Mouse (Mus musculus) lung, postnatal 0 days (tissue): ENCODE measurements around the gene Srarp.

Experiments
- CTCF ChIP-seq: IDR thresholded peaks from 2 replicates; pipeline ENCODE4 v1.5.1; 2016; ENCODE audit warnings: antibody characterized with exemption, mild to moderate bottlenecking
- EP300 ChIP-seq: IDR thresholded peaks from 2 replicates; pipeline ENCODE4 v1.6.1; 2016; ENCODE audit warnings: antibody characterized with exemption, mild to moderate bottlenecking, control low read depth

GRCm38 (mm10) chr4:141460481-141460880, 24.6 kb upstream of the Srarp start:
- TF ChIP-seq CTCF: no peak
- TF ChIP-seq EP300: no peak
